Mouse (Mus musculus) forebrain, embryonic 15.5 days (tissue): ENCODE measurements around the gene Gm28038. TPM values are rescaled to one million over a fixed set of nuclear protein-coding genes. Genes with fewer than 3 reads are reported as not detected.

Experiments
- ATAC-seq: fragments of 200-750 bp; cut with Nextera tagmentation; replicated peaks from 2 replicates; pipeline ENCODE4 v1.8.0; 2017; ENCODE audit warnings: mild to moderate bottlenecking, moderate TSS enrichment, moderate library complexity
- H3K27ac ChIP-seq: fragments of 300-500 bp; sonication (generic); replicated peaks from 2 replicates; pipeline ENCODE4 v1.5.1; 2015; ENCODE audit warnings: mild to moderate bottlenecking, inconsistent platforms
- H3K27me3 ChIP-seq: fragments of 300-500 bp; sonication (generic); 2 replicates; pipeline ENCODE4 v1.6.1; 2015; ENCODE audit warnings: inconsistent platforms
- H3K36me3 ChIP-seq: fragments of 300-500 bp; sonication (generic); 2 replicates; pipeline ENCODE4 v1.6.1; 2015; ENCODE audit warnings: mild to moderate bottlenecking, inconsistent platforms
- H3K4me1 ChIP-seq: fragments of 300-500 bp; sonication (generic); 2 replicates; pipeline ENCODE4 v1.6.1; 2015; ENCODE audit warnings: inconsistent platforms
- H3K4me2 ChIP-seq: fragments of 300-500 bp; sonication (generic); replicated peaks from 2 replicates; pipeline ENCODE4 v1.6.1; 2015; ENCODE audit warnings: mild to moderate bottlenecking, inconsistent platforms
- H3K4me3 ChIP-seq: fragments of 300-500 bp; sonication (generic); 2 replicates; pipeline ENCODE4 v1.5.1; 2015; ENCODE audit warnings: mild to moderate bottlenecking, inconsistent platforms
- H3K9ac ChIP-seq: fragments of 300-500 bp; sonication (generic); replicated peaks from 2 replicates; pipeline ENCODE4 v1.6.1; 2015; ENCODE audit warnings: mild to moderate bottlenecking, inconsistent platforms
- H3K9me3 ChIP-seq: fragments of 300-500 bp; sonication (generic); 2 replicates; pipeline ENCODE4 v1.6.1; 2016; ENCODE audit warnings: inconsistent platforms
- WGBS: fragments of 180-500 bp; shearing (Covaris S2); methylation state at CpG from one replicate; pipeline ENCODE4 v1.1.7; 2015; ENCODE audit warnings: mixed read lengths; 5-methylcytosine and 5-hydroxymethylcytosine counted together
- polyA plus RNA-seq: library from polyadenylated mRNA; unstranded; fragments of >200 nt; fragmentation: Nextera tagmentation; extraction: Ambion mirVana; gene quantifications from 2 replicates; pipeline ENCODE4 v1.2.1, GENCODE M21; 2015

Gene Gm28038
- polyA plus RNA-seq: not detected in 2 replicates

- Histone ChIP-seq H3K36me3 (peaks cover 12% of the 10 kb centered on the region), H3K4me1 (peaks cover 9% of the 10 kb centered on the region), H3K4me2 (no peak within 1 kb of the TSS), H3K9ac (no peak within 1 kb of the TSS), H3K27ac (no peak within 1 kb of the TSS), H3K4me3 (no peak within 1 kb of the TSS), H3K27me3 (no peaks in the 10 kb centered on the region), H3K9me3 (no peaks in the 10 kb centered on the region)
- 91% methylated on average over 11 of the region's 11 CpGs for WGBS
- ATAC-seq: no peak
Observed at GRCm38 (mm10) chr2:30280743-30281142, at the start of gene Gm28038. TSS of gene Gm28038 (plus strand) at chr2:30281043.

DNA sequence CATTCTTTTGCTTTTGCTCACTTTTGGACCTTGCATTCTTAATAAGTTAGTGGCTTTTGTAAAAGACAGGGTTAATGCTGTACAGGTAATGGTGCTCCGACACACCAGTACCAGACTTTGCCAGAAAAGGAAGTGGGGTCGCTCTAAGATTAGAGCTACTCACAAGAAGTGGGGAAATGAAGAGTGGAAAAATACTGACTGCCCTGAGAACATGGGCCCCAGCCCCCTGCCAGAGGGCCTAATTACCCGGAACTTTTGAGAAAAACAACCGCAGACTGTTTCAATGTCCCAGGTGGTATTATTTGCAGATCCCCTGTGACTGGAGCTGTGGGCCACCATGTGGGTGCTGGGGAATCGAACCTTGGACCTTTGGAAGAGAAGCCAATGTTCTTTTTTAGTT is 45.2 kb upstream of the Gm28038 start:
- no peak for ATAC-seq
- no peak overlapping the region for H3K9ac ChIP-seq
- peaks cover 3% of the 10 kb centered on the region for H3K36me3 ChIP-seq
- H3K27ac ChIP-seq: no peak overlapping the region
- H3K4me1 ChIP-seq: peaks cover 28% of the 10 kb centered on the region
- H3K4me2 ChIP-seq: no peak overlapping the region
- H3K27me3 ChIP-seq: no peaks in the 10 kb centered on the region
- no peaks in the 10 kb centered on the region for H3K9me3 ChIP-seq
- H3K4me3 ChIP-seq: no peak overlapping the region
- WGBS: 85% methylated on average over 5 of the region's 5 CpGs

DNA sequence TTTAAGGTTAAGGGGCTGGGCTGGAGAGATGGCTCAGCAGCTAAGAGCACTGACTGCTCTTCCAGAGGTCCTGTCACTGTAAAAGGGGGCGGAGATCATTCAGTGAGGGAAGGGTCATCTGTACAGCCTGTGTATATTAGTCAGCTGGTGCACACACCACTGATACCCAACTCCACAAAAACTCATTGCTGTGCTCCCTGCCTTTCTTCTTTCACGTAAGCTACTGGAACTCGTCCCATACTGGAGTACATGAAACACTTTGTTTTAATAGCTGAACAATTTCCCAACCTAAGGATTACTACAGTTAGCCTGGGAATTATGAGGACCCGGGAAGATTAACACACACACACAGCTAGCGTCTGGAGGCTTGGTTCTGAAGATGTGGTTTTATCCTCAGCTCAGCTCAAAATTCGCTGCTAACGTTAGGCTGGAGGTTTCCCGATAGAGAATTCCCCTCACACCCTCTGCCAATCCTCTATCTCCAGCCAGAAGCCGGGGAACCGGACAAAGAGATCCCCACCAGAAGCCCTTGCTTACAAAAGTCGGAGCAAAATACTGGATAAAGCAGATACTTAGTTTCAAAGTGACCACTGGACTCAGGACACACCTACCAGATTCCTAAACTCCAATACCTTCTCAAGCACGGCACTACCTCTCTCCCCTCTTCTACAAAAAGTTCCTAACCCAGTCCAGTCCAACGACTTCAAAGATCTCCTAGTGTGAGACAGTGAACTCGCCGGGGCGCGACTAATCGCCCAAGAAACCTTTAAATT is 44.2 kb upstream of the Gm28038 start:
- no peak; the same call in 1 of the 2 replicates for ATAC-seq
- Histone ChIP-seq H3K4me2 (peak overlapping the region; percentile 83), H3K9me3 (no peaks in the 10 kb centered on the region), H3K9ac (peak overlapping the region; percentile 64), H3K27me3 (no peaks in the 10 kb centered on the region), H3K36me3 (peaks cover 14% of the 10 kb centered on the region), H3K4me1 (peaks cover 28% of the 10 kb centered on the region), H3K27ac (peak overlapping the region; percentile 91), H3K4me3 (peak overlapping the region; percentile 94)
- 5% methylated on average over 18 of the region's 18 CpGs for WGBS

- Histone ChIP-seq H3K4me1 (peaks cover 28% of the 10 kb centered on the region), H3K4me3 (peak within 1 kb of the TSS; percentile 94), H3K27me3 (no peaks in the 10 kb centered on the region), H3K36me3 (peaks cover 21% of the 10 kb centered on the region), H3K9ac (peak within 1 kb of the TSS; percentile 93), H3K9me3 (no peaks in the 10 kb centered on the region), H3K27ac (peak within 1 kb of the TSS; percentile 91), H3K4me2 (peak within 1 kb of the TSS; percentile 83)
- peak; percentile 99 for ATAC-seq
- under 1% methylated on average over 67 of the region's 67 CpGs for WGBS
Observed at GRCm38 (mm10) chr2:30237199-30237880, 43.5 kb upstream of the Gm28038 start, which contains the start of gene Lrrc8a. TSS of gene Lrrc8a (plus strand) at chr2:30237715.

GRCm38 (mm10) chr2:30237881-30238280 is 43.0 kb upstream of the Gm28038 start:
- peak overlapping the region; percentile 93 for H3K9ac ChIP-seq
- ATAC-seq: peak; percentile 90
- H3K27ac ChIP-seq: peak overlapping the region; percentile 91
- no peaks in the 10 kb centered on the region for H3K27me3 ChIP-seq
- H3K4me2 ChIP-seq: peak overlapping the region; percentile 69
- H3K9me3 ChIP-seq: no peaks in the 10 kb centered on the region
- WGBS: under 1% methylated on average over 42 of the region's 42 CpGs
- H3K4me3 ChIP-seq: peak overlapping the region; percentile 94
- H3K4me1 ChIP-seq: peaks cover 33% of the 10 kb centered on the region
- peaks cover 23% of the 10 kb centered on the region for H3K36me3 ChIP-seq

GRCm38 (mm10) chr2:30238906-30239465 is 41.9 kb upstream of the Gm28038 start:
- peak overlapping the region; percentile 94 for H3K4me3 ChIP-seq
- peaks cover 33% of the 10 kb centered on the region for H3K4me1 ChIP-seq
- no peak overlapping the region for H3K27ac ChIP-seq
- H3K9ac ChIP-seq: peak overlapping the region; percentile 93
- no peaks in the 10 kb centered on the region for H3K9me3 ChIP-seq
- WGBS: 77% methylated on average over 3 of the region's 3 CpGs
- ATAC-seq: no peak
- H3K36me3 ChIP-seq: peaks cover 29% of the 10 kb centered on the region
- no peaks in the 10 kb centered on the region for H3K27me3 ChIP-seq
- H3K4me2 ChIP-seq: peak overlapping the region; percentile 69

DNA sequence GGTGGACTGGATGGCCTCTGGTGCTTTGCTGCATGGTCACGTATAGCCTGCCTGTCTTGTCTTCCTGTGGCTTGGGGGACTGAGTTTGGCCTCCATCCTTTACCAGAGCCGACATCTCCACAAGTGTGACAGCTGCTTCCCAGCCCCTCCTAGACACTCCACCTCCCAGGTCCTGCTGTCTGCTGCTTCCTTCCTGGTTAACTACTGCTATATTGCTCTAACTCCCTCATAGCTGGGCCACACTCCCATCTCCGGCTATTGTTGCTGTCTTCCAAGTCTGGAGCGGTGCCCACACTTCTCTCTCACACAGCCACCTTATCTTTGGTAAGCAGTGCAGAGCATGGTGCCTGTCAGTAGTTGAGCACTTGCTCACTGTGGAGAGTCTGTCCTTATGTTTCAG is 41.1 kb upstream of the Gm28038 start:
- H3K4me2 ChIP-seq: 0 out of 2 replicates have a peak overlapping the region, but pooled peaks have one; percentile 69
- ATAC-seq: no peak
- no peaks in the 10 kb centered on the region for H3K27me3 ChIP-seq
- 80% methylated on average over 4 of the region's 4 CpGs for WGBS
- 0 out of 2 replicates have a peak overlapping the region, but pooled peaks have one; percentile 6 for H3K9ac ChIP-seq
- peaks cover 33% of the 10 kb centered on the region for H3K4me1 ChIP-seq
- H3K27ac ChIP-seq: no peak overlapping the region
- H3K9me3 ChIP-seq: no peaks in the 10 kb centered on the region
- H3K4me3 ChIP-seq: no peak overlapping the region
- H3K36me3 ChIP-seq: peaks cover 37% of the 10 kb centered on the region

- ATAC-seq: no peak
- Histone ChIP-seq H3K9me3 (no peaks in the 10 kb centered on the region), H3K36me3 (peaks cover 39% of the 10 kb centered on the region), H3K27me3 (no peaks in the 10 kb centered on the region), H3K27ac (no peak within 1 kb of the TSS), H3K4me1 (peaks cover 33% of the 10 kb centered on the region), H3K9ac (peak within 1 kb of the TSS; percentile 6; the same call in 1 of the 2 replicates), H3K4me2 (0 out of 2 replicates have a peak within 1 kb of the TSS, but pooled peaks have one; percentile 69), H3K4me3 (no peak within 1 kb of the TSS)
- 82% methylated on average over 2 of the region's 2 CpGs for WGBS
Observed at GRCm38 (mm10) chr2:30240267-30240666, 40.6 kb upstream of the Gm28038 start, which contains the start of gene Gm28035. TSS of gene Gm28035 (plus strand) at chr2:30240567.

DNA sequence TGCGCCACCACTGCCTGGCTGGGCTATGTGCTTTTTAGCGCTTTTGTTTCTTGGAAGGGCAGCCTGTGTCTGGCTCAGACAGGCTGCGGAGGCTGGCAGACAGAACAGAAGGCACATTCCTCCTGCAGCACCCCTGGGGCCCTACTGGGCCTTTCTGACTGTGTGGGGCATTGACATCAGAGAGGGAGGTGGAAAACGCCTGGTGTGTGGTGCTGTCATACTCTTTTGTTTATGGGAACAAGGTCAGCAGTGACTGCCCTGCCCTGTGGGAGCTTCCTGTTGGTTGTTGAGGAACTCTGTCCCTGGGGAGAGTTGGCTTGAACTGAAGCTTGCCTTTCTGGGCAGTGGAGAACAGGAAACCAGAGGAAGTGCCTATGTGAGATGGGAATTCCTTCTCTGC is 38.3 kb upstream of the Gm28038 start:
- no peak overlapping the region for H3K9ac ChIP-seq
- peaks cover 46% of the 10 kb centered on the region for H3K36me3 ChIP-seq

GRCm38 (mm10) chr2:30243391-30243790 is 37.5 kb upstream of the Gm28038 start:
- WGBS: over 99% methylated on average over 4 of the region's 4 CpGs
- Histone ChIP-seq H3K36me3 (peaks cover 53% of the 10 kb centered on the region), H3K9me3 (no peaks in the 10 kb centered on the region), H3K4me2 (no peak overlapping the region), H3K9ac (no peak overlapping the region), H3K27me3 (no peaks in the 10 kb centered on the region), H3K4me3 (no peak overlapping the region), H3K4me1 (peaks cover 23% of the 10 kb centered on the region), H3K27ac (no peak overlapping the region)
- ATAC-seq: no peak

More for the DNA sequence above, 38.3 kb upstream of the Gm28038 start:
- H3K4me1 ChIP-seq: peaks cover 26% of the 10 kb centered on the region
- no peak overlapping the region for H3K4me2 ChIP-seq
- H3K27me3 ChIP-seq: no peaks in the 10 kb centered on the region
- H3K9me3 ChIP-seq: no peaks in the 10 kb centered on the region
- H3K4me3 ChIP-seq: no peak overlapping the region
- no peak overlapping the region for H3K27ac ChIP-seq
- 59% methylated on average over 4 of the region's 4 CpGs for WGBS
- no peak for ATAC-seq

GRCm38 (mm10) chr2:30244595-30245178 is 36.2 kb upstream of the Gm28038 start:
- Histone ChIP-seq H3K27me3 (no peaks in the 10 kb centered on the region), H3K36me3 (peaks cover 63% of the 10 kb centered on the region), H3K27ac (no peak overlapping the region), H3K4me2 (no peak overlapping the region), H3K9ac (no peak overlapping the region), H3K4me3 (no peak overlapping the region), H3K4me1 (peaks cover 10% of the 10 kb centered on the region), H3K9me3 (no peaks in the 10 kb centered on the region)
- ATAC-seq: no peak
- 79% methylated on average over 7 of the region's 7 CpGs for WGBS
